Mouse (Mus musculus): ENCODE results near the gene A4galt. TPM values are rescaled to one million over a fixed set of nuclear protein-coding genes. Genes with fewer than 3 reads are reported as not detected.

Gene A4galt
- total and polyA plus RNA-seq, 3 experiments, result 11.2 to 23.6 (median 15.9) TPM

GRCm38 (mm10) chr15:83202412-83202811 is 49.2 kb downstream of the A4galt start:
- no peak for DNase-seq (ENCODE audit: extremely low read depth)
- no peaks in the 10 kb centered on the region for H3K27me3 ChIP-seq (replicated peaks)
- H3K4me1 ChIP-seq (ENCODE audit: control insufficient read depth in 1 of 2, insufficient read depth in 2 of 2), result peaks cover 5 to 11% of the 10 kb centered on the region in 2 experiments; a peak in 2 of 4 replicates
- no peaks in the 10 kb centered on the region for H3K36me3 ChIP-seq (replicated peaks in 1 of 2; ENCODE audit: control insufficient read depth in 1 of 2, insufficient read depth in 1 of 2, low read length in 1 of 2)
- H3K79me2 ChIP-seq (replicated peaks; ENCODE audit: control insufficient read depth, extremely low read depth, insufficient read depth, poor library complexity, severe bottlenecking), result no peaks in the 10 kb centered on the region
- dilution Hi-C loops (cut with MboI; ENCODE audit: extremely low pct_ligation_motif_present, extremely low pct_unique_long_range_greater_than_20kb, low sequenced_read_pairs), result no loop called here
- H3K27ac ChIP-seq (ENCODE audit: insufficient read depth, low read depth), result no peak overlapping the region
- in situ Hi-C loops (cut with MboI; ENCODE audit: low pct_ligation_motif_present, low pct_unique_long_range_greater_than_20kb, low sequenced_read_pairs), result loop anchor here (25.0 kb wide), 2 partner anchors 310 to 390 kb away; partner anchors contain the start of gene Ttll1
- TF ChIP-seq GABPA (IDR thresholded peaks at IDR 0.05; ENCODE audit: insufficient replicate concordance, low read depth, low read length) (no peak), USF2 (conservative IDR thresholded peaks at IDR 0.05; ENCODE audit: low read depth, low read length) (no peak), ELF1 (IDR thresholded peaks at IDR 0.05; ENCODE audit: low read depth, low read length) (no peak), POLR2AphosphoS2 (IDR thresholded peaks at IDR 0.05; ENCODE audit: low read depth, low read length) (no peak), KAT2A (IDR thresholded peaks at IDR 0.05; ENCODE audit: insufficient replicate concordance, low read length) (no peak), MAFK (IDR thresholded peaks at IDR 0.05; ENCODE audit: insufficient replicate concordance, low read length) (no peak), IRF4 (IDR thresholded peaks at IDR 0.05; ENCODE audit: low read depth, low read length) (no peak), HCFC1 (IDR thresholded peaks at IDR 0.05; ENCODE audit: low read depth, low read length) (no peak), RCOR1 (conservative IDR thresholded peaks at IDR 0.05; ENCODE audit: low read depth, low read length) (no peak), UBTF (IDR thresholded peaks at IDR 0.05; ENCODE audit: low read depth, low read length) (no peak), POLR2A (IDR thresholded peaks at IDR 0.05; ENCODE audit: low read depth, low read length) (no peak), E2F4 (IDR thresholded peaks at IDR 0.05; ENCODE audit: insufficient replicate concordance, low read depth, low read length) (no peak), TBP (conservative IDR thresholded peaks at IDR 0.05; ENCODE audit: low read depth, low read length) (no peak), NELFE (IDR thresholded peaks at IDR 0.05; ENCODE audit: low read depth, low read length) (no peak), MAZ (IDR thresholded peaks at IDR 0.05; ENCODE audit: low read depth, low read length) (no peak), ZMIZ1 (IDR thresholded peaks at IDR 0.05; ENCODE audit: low read depth, low read length) (no peak), TCF12 (IDR thresholded peaks at IDR 0.05; ENCODE audit: low read depth, low read length) (no peak), JUN (IDR thresholded peaks at IDR 0.05; ENCODE audit: insufficient read depth, low read depth, low read length) (no peak)
- H3K4me3 ChIP-seq (replicated peaks in 1 of 3; ENCODE audit: low read depth in 2 of 3, low read length in 2 of 3, poor library complexity in 1 of 3), result no peak overlapping the region
- no peak overlapping the region for H3K9ac ChIP-seq (ENCODE audit: insufficient read depth, low read depth)
- no peaks in the 10 kb centered on the region for H3K9me3 ChIP-seq (replicated peaks; ENCODE audit: low read length)
- no peak overlapping the region for H3K4me2 ChIP-seq (ENCODE audit: insufficient read depth, low read depth, poor library complexity, severe bottlenecking)

GRCm38 (mm10) chr15:83193413-83193812 is 58.2 kb downstream of the A4galt start:
- H3K9ac ChIP-seq (ENCODE audit: insufficient read depth, low read depth), result no peak overlapping the region
- no peaks in the 10 kb centered on the region for H3K79me2 ChIP-seq (replicated peaks; ENCODE audit: control insufficient read depth, extremely low read depth, insufficient read depth, poor library complexity, severe bottlenecking)
- peaks cover 0 to 2% of the 10 kb centered on the region in 2 experiments; a peak in 1 of 4 replicates for H3K4me1 ChIP-seq (ENCODE audit: control insufficient read depth in 1 of 2, insufficient read depth in 2 of 2)
- in situ Hi-C loops (cut with MboI; ENCODE audit: low pct_ligation_motif_present, low pct_unique_long_range_greater_than_20kb, low sequenced_read_pairs), result no loop called here
- no peak overlapping the region for H3K27ac ChIP-seq (ENCODE audit: insufficient read depth, low read depth)
- H3K36me3 ChIP-seq (replicated peaks in 1 of 2; ENCODE audit: control insufficient read depth in 1 of 2, insufficient read depth in 1 of 2, low read length in 1 of 2), result no peaks in the 10 kb centered on the region
- TF ChIP-seq NRF1 (IDR thresholded peaks at IDR 0.05; ENCODE audit: low read depth, low read length) (no peak), PAX5 (IDR thresholded peaks at IDR 0.05; ENCODE audit: low read length) (no peak), TBP (conservative IDR thresholded peaks at IDR 0.05; ENCODE audit: low read depth, low read length) (no peak), USF2 (conservative IDR thresholded peaks at IDR 0.05; ENCODE audit: low read depth, low read length) (no peak), MAX (IDR thresholded peaks at IDR 0.05; ENCODE audit: low read length) (no peak), ELF1 (IDR thresholded peaks at IDR 0.05; ENCODE audit: low read depth, low read length) (no peak), NELFE (IDR thresholded peaks at IDR 0.05; ENCODE audit: low read depth, low read length) (no peak), BHLHE40 (IDR thresholded peaks at IDR 0.05; ENCODE audit: low read depth, low read length) (no peak), MAFK (IDR thresholded peaks at IDR 0.05; ENCODE audit: insufficient replicate concordance, low read length) (no peak)
- dilution Hi-C loops (cut with MboI; ENCODE audit: extremely low pct_ligation_motif_present, extremely low pct_unique_long_range_greater_than_20kb, low sequenced_read_pairs), result no loop called here
- no peak for DNase-seq (ENCODE audit: extremely low read depth)
- H3K9me3 ChIP-seq (replicated peaks; ENCODE audit: low read length), result peaks cover 9% of the 10 kb centered on the region
- no peaks in the 10 kb centered on the region for H3K27me3 ChIP-seq (replicated peaks)
- H3K4me2 ChIP-seq (ENCODE audit: insufficient read depth, low read depth, poor library complexity, severe bottlenecking), result no peak overlapping the region
- no peak overlapping the region for H3K4me3 ChIP-seq (replicated peaks in 1 of 3; ENCODE audit: low read depth in 2 of 3, low read length in 2 of 3, poor library complexity in 1 of 3)

Data from CH12.LX (cell line).